Mouse (Mus musculus) cerebellum, adult 9-11 months (tissue): Measurements from ENCODE around the gene Hdhd5.

Experiments
- DNase-seq: peaks from one replicate; pipeline ENCODE4 v3.0.0; 2022

The Hdhd5 gene

DNA sequence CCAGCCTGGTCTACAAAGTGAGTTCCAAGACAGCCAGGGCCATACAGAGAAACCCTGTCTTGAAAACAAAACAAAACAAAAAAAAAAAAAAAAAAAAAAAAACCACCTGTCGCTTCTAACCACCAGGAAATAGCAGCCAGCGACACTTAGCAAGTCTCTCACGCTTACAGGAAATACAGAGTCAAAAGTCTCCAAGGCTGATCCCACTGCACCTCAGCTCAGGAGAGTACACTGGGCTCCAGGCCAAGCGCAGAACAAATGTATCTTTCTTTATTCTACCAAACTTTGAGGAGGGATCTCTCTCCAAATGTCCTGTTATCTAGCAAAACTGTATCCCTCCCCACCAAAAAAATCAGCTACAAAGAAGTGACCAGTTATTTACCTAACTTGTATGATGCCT lies 2.0 kb downstream of the Hdhd5 start:
- DNase-seq: no peak

DNA sequence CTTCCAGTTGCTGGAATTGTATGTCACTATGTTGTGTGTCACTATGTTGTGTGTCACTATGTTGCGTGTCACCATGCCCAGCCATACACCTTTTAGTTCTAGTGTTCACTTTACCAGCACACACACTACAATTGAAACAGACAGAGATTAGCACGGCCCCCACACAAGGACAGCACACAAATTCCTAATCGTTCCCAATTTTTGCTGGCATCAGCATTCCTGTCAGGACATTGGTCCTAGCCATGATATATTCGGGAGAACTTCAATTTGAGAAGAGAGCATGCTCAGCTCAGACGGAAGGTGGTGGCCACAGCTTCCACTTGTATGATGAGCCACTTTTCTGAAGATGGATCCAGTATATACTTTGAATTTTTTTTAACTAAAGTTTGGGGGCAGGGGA lies 6.3 kb downstream of the Hdhd5 start:
- no peak for DNase-seq

DNA sequence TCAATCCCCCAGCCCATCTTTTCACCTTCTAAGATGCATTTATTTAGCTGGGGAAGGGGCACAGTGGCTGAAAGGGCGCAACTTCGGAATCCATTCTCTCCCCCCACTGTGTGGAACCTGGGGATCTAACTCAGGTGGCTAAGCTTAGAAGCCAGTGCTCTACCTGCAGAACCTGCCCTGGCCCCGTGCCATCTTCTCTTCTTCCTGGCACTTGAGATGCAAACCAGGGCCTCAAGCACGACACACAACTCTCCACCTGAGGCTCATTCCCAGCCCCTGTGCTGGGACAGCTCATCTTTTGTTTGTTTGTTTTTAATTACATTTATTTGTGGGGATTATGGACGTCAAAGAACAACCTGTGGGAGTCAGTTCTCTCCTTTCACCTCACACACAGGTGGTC lies 11.5 kb downstream of the Hdhd5 start:
- no peak for DNase-seq

DNA sequence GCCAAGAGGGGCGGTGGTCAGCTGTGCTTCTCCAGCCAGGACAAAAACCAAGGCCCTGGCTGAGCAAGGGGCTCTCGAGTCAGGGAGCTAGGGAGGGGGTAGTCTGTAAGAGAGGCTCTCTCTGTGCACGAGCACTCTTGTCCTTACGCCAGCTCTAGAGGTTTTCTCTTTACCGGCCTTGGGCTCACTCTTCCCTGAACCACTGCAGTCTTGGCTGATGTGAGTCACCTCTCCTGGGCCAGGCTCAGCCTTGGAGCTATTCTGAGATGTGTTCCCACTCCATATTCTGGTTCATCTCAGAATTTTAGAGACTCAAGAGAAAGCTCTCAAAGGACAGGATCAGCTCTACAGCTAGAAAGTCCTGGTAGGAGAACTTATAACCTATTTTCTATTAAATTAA lies 13.8 kb downstream of the Hdhd5 start:
- DNase-seq: no peak

DNA sequence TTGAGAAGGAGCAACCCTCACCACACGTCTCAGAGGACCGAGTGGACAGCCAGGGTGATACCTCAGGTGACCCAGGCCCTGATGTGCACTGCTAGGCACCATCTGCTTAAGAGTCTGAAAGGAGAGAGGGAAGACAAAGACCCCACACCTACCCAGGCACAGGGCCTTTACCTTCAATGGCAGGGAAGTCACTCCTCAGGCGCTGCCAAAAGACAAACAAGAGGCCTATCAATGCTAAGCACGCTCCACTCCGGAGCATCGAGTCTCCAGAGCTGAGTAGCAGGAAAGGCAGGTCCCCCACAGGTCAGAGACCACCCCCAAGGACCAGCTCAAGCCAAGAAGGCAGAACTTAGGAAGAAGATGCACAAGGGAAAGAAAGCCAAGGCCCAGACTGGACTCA lies 14.2 kb downstream of the Hdhd5 start:
- DNase-seq: no peak

DNA sequence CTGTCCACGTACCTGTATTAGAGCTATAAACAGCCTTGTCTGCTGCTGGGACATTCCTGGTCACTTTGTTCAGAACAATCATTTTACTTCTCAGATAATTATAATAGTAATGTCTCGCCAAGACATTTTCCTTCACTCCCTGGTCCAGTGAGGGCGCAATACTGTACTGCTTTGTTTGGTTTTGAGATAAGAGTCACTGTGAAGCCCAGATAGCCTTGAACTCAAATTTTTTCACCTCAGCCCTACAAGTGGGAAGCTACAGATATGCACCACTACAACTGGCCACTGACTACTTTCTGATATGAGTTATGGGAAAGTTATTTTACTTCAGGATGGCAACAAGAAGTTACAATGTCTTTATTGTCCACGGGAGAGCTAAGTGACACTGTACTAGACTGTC lies 14.7 kb downstream of the Hdhd5 start:
- DNase-seq: no peak

DNA sequence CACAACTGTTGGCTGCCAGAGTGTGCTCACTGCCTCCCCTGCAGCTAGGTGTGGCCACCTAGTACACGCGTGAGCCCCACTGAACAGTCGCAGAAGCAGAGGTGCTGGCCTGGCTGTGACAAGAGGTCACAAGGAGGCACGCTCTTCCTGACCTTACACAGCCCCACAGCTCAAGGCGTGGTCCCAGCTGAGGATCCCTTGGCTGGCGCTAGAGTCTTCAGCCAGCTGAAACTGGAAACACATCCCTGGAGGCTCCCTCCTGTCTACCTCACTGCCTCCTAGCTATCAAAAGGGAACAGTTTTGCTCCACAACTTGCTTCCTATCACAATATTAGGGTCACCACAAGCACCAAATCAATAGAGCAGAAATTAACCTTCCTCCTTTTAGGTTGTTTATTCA lies 19.9 kb downstream of the Hdhd5 start:
- DNase-seq: no peak

DNA sequence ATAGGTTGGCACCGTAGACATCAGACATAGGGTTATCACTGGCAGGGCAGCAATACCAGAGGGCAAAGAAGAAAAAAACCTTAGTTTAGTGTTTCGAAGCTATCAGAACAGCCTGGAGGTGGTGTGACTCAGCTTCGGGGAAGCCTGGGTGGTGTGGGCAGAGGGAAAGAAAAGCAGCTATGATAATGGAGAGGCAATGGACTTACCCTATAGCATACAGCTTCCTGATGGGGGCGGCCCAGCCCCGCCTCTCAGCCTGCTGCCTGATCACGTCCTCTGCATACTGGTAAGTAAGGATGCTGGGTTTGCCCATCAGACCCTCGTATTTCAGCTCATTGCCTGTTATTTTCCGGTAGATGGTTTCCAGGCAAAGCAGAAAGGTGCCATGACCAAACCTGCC lies 20.7 kb downstream of the Hdhd5 start:
- DNase-seq: no peak

DNA sequence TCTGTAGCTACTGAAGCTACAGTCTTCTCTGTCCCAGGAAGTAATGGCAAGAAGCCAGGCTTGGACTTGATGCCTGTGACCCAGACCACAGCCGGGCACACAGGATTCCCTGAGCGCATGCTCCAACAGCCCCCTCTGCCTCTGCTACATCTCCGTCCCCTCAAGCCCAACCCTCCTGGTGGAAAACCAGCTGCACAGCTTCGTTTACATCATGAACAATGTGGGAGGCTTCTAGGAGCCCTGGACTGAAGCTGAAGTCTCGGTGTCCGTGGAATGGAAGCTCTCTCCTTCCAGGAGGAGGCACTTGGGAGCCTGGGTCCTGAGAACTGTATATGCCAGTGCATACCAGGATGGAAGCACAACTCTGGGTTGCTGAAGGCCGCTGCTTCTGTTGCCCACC lies 21.1 kb downstream of the Hdhd5 start:
- no peak for DNase-seq

DNA sequence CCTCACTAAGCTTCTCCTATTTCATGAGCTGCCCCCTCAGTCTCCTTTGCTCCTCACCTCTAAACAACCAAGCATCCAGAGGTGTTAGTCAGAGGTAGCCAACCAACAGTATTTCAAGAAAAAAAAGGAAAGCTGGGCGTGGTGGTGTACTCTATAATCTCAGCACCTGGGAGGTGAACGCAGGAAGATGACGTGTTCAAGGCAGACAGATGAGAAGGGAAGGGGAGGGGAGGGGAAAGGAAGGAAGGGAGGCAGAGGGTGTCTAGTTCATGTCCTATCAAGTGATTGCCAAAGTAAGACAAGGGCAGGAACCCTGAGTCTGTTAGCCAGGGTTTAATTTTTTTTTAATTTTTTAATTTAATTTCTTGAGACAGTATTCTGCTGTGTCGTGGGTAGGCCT lies 22.5 kb downstream of the Hdhd5 start:
- DNase-seq: no peak

DNA sequence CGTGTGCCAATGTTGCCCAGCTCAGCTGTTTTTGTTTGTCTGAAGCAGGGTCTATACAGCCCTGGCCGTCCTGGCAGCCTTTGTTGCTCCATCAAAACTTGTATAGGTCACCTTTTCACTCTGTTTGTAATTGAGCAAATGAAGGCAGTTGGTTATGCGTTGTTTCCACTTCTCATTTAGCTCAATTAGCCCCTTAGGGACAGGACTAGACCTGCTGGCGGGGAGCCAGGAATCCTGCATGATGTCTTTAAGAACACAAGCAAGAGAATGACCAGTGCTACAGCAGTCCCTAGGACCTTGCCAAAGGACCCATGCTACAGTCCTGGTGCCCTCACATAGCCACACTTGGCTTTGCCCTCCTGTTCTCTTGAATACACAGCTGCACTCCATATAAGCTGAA lies 25.6 kb downstream of the Hdhd5 start:
- DNase-seq: no peak

DNA sequence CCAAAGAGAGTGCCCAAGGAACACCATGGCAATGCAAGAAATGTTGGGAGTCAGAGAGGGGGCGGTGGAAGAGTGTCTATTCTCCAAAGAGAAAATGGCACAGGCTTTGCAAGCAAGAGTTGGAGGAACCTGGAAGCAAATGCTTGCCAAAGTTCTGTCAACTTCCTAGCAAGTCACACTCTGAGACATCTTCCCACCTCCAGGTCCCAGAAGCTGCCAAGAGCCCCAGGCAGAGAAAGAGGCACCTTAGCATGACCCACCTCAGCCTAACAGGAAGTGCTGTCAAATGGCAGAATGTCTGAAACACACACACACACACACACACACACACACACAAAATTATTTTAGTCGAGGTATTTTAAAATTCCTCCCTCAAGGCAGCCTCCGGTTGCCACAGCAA lies 27.1 kb downstream of the Hdhd5 start:
- DNase-seq: no peak

DNA sequence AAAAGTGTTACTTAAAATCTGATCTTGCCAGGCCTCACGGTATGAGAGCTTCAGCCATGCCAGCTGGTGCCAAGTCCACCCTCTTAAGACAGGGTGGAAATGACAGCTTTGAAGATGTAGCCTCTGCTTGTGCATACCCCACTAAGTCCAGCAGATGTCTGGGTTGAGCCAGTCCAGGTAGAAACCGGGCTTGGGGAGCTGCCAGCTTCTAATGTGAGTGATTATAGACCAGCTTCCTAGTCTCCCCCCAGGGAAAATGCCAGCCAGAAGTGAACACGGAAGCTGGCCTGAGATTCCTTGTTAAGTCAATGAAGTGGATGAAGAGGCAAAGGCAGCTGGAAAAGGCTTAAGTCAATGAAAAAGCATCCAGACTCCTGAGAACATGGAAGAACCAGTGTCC lies 34.6 kb downstream of the Hdhd5 start:
- DNase-seq: no peak

DNA sequence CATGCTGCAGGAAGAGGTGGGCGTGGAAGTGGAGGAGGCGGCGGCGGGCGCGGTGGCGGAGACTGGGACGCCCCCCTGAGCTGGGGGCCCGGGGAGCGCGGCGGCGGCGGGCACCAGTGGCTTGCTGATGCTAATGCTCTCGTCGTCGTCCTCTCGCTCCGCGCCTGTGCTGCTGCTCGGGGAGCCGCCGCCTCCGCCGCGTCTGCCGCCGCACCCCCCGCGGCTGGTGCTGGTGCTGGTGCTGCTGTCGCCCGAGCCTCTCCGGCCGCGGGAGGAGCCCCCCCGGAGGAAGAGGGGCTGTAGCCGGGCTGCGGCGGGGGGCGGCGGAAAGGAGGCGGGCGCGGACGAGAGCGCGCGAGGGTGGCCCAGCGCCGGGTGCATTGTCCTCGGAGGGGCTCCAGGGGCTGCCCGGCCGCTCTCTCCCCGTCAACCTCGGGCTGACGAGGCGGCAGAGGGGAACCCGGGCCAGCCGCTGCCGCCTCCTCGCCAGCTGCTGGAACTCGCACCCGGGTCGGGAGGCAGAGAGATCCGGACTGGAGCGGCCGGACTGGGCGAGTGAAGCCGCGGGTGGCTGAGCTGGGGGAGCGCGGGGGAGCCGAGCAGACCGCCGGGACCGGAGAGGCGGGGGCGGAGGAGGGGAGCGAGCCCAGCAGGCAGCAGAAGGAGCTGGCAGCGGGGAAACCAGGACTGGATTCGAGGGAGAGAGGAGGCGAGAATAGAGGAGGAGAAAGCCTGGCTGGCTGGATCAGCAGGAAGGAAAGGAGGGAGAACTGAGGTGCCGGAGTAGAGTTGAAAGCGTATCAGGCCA lies 37.5 kb downstream of the Hdhd5 start, which contains the start of gene Tmem121b:
Gene Tmem121b (minus strand): TSS at position 434 of the 808 bp plus-strand sequence.
- peak; percentile 82 for DNase-seq

DNA sequence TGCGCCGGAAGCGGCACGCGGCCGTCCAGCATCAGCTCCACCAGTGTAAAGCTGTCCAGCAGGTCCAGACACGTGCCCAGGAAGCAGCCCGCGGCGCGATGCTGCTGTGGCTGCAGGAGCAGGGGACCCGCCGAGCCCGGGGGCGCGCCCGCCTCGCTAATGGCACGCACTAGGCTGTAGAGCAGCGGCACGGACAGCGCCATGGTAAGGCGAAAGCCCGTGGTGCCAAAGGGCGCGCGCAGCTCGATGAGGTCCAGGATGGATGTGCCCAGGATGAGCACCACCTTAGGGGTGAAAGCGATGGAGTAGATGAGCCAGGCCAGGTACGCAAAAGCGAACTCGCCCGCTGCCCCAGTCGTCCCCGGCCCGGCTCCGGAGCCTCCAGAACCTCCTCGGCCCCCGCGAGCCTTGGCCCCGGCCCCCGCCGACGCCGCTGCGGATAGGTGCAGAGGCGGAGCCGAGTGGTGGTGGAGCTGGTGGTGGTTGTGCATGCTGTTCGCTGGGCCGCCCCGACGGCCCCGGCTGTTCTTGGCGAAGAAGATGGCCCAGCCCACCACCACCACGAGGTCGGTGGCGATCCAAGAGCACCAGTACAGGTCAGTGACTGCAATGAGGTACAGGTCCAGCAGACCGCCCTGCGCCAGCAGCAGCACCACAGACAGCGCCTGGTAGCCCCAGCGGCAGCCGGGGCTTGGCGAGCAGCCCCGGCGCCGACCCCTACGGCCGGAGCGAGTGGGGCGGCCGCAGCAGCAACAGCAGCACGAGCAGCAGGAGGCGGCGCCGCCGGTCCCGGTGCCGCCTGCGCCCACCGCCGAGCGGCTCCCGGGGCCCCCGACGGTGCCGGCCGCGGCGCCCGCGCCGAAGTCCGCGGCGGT lies 38.4 kb downstream of the Hdhd5 start:
- DNase-seq: peak; percentile 28

DNA sequence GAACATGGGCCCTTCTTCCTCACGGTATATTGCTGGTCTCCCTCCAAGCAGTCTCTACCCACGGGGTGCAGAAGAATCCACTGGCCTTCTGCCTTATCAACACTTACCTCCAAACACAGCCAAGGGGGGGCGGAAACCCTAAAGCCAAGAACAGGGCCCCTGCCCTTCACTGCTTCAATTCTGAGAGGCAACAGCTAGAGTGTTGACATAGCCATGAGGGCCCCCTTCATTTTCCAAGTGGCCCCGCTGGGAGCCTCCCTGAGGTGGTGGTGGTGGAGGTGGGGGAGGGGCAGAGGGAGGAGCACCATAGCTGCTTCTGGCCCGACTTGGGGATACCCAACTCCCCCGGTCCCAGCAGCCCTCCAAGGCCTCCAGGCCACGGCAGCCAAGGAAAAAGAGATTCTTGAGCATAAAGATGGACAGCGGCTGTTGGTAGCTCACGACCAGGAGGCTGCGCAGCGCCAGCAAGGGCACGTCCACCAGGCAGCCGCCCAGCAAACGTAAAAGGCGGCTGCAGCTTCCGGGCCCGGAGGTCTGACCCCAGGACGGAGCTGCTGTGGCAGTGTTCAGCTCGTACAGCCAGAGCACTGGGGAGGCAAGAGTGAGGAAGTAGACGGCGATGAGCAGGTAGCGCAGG lies 39.1 kb downstream of the Hdhd5 start:
- DNase-seq: no peak

DNA sequence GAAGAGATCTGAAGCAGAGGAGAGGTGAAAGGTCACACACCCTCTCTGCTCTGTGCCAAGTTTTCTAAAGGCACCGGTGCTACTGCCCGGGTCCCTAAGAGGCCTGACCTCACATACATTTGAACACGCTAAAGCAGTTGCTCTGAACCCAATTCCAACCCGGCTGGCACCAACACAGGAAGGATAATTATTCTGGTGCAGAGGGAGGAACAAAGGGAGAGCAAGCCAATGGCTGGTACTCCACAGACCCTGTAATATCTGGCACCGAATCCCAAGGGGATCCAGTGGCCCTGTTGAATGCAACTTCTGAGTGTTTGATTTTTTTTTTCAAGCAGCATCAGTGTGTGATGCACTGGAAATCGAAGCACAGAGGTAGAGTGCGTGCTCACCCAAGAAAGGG lies 40.1 kb downstream of the Hdhd5 start:
- no peak for DNase-seq

DNA sequence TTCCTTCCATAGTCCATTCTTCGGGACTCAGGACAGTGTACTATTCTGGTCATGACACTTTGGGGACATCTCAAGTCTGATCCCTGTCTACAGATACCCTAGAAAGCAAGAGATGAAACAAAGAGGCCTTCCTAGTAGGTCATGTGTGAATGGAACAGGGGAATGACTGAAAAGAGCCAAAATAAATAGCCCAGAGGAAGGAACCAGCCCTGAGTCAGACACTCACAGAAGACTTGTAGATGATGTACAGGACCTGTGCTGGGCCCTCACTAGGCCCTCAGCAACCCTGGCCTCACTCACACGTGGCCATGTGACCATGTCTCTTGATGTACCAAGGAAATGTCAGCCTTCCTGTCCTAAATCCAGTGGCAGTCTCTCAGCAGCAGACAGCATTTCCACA lies 41.7 kb downstream of the Hdhd5 start:
- DNase-seq: no peak

DNA sequence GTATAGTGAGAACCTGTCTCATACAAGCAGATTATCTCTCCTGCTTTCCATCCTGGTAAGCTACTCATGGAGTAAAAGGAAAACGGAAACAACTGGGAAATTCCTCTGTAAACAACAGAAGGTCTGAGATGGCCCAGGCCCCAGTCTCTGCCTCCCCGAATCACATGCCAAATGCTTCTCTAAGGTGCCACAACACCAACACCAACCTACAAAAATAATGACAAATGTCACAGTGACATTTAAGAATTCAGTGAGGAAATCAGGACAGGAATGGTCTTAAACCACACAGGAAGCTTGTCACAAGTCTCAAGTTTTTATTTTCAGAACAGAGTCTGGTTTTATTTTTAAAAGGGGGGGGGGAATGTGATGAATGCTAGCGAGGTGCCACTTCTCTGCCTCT lies 42.5 kb downstream of the Hdhd5 start:
- DNase-seq: no peak

DNA sequence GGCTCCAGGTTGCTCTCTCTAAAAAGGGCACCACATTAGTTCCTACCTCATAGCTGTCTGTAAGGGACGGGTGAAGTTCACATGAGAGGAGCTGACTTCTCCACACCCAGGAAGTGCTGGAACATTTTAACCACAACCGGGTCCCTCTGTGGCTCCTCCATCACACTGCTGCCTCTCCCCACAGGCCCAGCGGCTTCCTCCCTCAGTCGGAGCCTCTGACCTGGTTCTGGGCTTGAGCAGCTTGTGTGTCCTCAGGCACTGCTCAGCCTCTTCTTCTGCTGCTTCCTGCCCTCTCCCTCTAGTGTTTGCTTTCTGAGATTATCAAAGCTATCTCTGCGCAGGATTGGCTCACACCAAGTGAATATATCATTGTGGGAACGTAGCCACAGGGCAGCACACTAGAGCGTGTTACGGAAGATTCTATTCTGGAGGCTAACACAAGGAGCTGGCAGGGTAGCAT lies 45.0 kb downstream of the Hdhd5 start:
- peak; percentile 38 for DNase-seq

DNA sequence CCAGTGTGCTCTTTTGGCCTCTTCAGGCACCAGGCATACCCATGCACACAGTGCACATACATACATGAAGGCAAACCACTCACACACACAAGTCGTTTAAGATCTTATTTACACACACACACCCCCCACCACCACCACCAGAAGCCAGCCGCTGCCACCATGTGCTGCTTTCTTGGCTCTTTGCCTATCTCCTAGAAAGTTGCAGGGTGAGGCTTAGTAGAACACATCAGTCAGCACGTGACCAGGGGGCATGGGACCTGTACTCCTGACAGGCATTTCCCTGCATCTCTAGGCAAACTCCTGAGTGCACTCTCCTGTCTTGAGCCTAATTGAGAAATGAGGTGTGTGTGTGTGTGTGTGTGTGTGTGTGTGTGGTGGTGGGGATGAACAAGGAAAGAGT lies 46.1 kb downstream of the Hdhd5 start:
- DNase-seq: no peak

DNA sequence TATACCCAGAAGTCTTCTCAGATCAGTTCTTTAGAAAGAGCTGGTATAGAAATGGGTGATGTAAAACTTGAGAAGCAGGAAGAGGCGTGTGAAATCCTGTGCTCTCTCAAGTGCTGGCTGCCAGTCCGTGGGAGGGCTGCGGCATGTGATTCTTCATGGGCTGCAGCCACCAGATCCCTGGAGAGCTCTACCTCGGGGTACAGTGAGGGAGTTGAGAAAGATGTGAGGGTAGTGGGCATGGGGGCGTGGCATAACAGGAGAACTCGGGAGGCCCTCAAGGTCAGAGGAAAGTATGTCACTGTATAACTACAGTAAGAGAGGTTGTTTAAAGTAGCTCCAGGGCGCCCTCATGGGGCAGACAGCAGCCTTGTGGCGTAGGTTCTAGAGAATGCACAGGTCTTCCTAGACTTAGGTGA lies 47.9 kb downstream of the Hdhd5 start:
- no peak for DNase-seq

DNA sequence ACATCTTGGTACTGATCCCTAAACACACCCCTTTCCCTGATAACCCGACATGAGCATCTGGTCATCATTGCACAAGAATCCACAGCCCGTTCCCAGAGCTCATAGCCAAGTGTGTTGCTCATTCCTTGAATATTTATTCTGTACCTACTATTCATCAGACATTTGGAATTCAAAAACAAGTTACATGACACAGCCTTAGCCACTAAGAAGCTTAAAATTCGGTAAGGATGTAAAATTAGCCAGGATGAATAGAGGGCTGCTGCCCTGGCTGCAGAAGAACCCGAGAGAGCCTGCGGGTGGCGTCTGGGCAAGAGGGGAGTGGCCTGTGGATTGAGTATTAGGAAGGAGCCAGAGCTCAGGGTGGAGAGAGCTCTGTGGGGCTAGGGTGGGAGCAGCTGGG lies 48.4 kb downstream of the Hdhd5 start:
- no peak for DNase-seq

DNA sequence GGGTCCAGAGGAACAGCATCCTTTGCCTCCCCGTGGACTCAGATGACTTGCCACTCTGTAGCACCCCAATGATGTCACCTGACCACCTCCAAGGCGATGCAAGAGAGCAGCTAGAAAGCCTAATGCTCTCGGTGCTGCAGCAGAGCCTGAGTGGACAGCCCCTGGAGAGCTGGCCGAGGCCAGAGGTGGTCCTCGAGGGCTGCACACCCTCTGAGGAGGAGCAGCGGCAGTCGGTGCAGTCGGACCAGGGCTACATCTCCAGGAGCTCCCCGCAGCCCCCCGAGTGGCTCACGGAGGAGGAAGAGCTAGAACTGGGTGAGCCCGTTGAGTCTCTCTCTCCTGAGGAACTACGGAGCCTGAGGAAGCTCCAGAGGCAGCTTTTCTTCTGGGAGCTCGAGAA lies 49.1 kb downstream of the Hdhd5 start:
- no peak for DNase-seq
